Mouse (Mus musculus): ENCODE measurements around the gene Nr2c2. TPM values are rescaled to one million over a fixed set of nuclear protein-coding genes. Genes with fewer than 3 reads are reported as not detected.

Nr2c2 gene
- 4.8 and 7.4 TPM in 2 replicates for polyA plus RNA-seq (2012; rRNA removed; ENCODE audit: low replicate concordance)

DNA sequence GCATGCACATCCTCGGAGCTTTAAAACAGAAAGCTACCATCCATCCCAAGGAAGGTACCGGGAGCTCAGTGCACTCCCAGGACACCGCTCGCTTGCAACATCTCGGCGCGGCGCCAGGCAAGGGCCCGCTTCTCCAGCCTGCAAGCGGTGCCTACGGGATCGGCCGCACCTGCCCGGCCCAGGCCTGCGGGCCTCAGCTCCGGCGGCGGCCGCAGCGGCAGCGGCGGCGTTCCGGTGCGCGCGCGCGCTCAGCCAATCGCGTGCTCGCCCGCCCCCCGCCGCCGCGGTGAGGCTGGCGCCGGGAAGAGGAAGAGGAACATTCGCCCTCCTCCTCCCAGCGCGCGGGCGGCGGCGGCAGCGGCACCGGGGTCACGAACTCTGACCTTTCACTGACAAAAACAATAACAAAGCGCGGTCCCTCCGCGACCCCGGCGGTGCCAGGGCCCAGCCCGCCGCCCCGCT lies at the start of gene Nr2c2:
Gene Nr2c2, plus strand, starts transcription at position 261 of the 462 bp plus-strand sequence.

GRCm38 (mm10) chr6:92183621-92184131 lies 92.5 kb downstream of the Nr2c2 start, which contains the start of gene Mrps25:
Gene Mrps25 (minus strand): TSS chr6:92184033.

GRCm38 (mm10) chr6:92214773-92215449 lies 123.7 kb downstream of the Nr2c2 start, which contains the start of gene Rbsn:
Gene Rbsn (minus strand): TSS chr6:92214925.

Other genes with a start within 250 kb of the Nr2c2 start
- gene Ccdc174, start 213.3 kb upstream of the Nr2c2 start, polyA plus RNA-seq (2012; rRNA removed; ENCODE audit: low replicate concordance): 1.3 and 1.6 TPM in 2 replicates
- gene 4930590J08Rik, start 188.6 kb upstream of the Nr2c2 start, polyA plus RNA-seq (2012; rRNA removed; ENCODE audit: low replicate concordance): 0.02 TPM in 1 of 2 replicates, not detected in the other
- 1.6 and 2.6 TPM in 2 replicates for gene Fgd5, start 112.5 kb upstream of the Nr2c2 start, polyA plus RNA-seq (2012; rRNA removed; ENCODE audit: low replicate concordance)
- gene Mrps25, start 92.6 kb downstream of the Nr2c2 start, polyA plus RNA-seq (2012; rRNA removed; ENCODE audit: low replicate concordance): 2.4 and 3.3 TPM in 2 replicates
- gene Rbsn, start 123.5 kb downstream of the Nr2c2 start, polyA plus RNA-seq (2012; rRNA removed; ENCODE audit: low replicate concordance): 3.2 TPM in 2 replicates
- not detected in 2 replicates for gene Trh, start 153.3 kb downstream of the Nr2c2 start, polyA plus RNA-seq (2012; rRNA removed; ENCODE audit: low replicate concordance)